Comparison of ENCODE assay signal across 8 mouse cellular contexts in genomic region chr6:125349575-125350230, GRCm38 (mm10). TPM values are rescaled to one million over a fixed set of nuclear protein-coding genes. Genes with fewer than 3 reads are reported as not detected.
DNase-seq lines count a peak whose midpoint lies in the region; ATAC-seq and TF ChIP-seq lines count a peak whose summit lies in the region.

No protein-coding gene starts in this region.

- peak overlapping the region; percentile 60 for H3K9ac ChIP-seq in ES-Bruce4 (ENCODE audit: low read depth, poor library complexity, severe bottlenecking)
- H3K9ac ChIP-seq in forebrain, embryonic 13.5 days: peak overlapping the region; percentile 66
- peak overlapping the region; percentile 80 for H3K9ac ChIP-seq in limb, embryonic 11.5 days (ENCODE audit: low read length)

- 0 out of 2 replicates have a peak, but pooled peaks have one; percentile 62 for TF ChIP-seq EP300 in ES-Bruce4 (IDR thresholded peaks at IDR 0.05; ENCODE audit: insufficient read depth, low read depth, low read length)

- peak overlapping the region; percentile 76 for H3K4me2 ChIP-seq in forebrain, embryonic 13.5 days
- H3K4me2 ChIP-seq in limb, embryonic 11.5 days (ENCODE audit: low read depth, severe bottlenecking): peak overlapping the region; percentile 88

- no peak for TF ChIP-seq CTCF in ES-Bruce4 (IDR thresholded peaks at IDR 0.05; ENCODE audit: low read depth, low read length)

- no peaks in the 10 kb centered on the region for H3K36me3 ChIP-seq in ES-Bruce4 (ENCODE audit: control insufficient read depth, insufficient read depth, low read length, poor library complexity, severe bottlenecking)
- H3K36me3 ChIP-seq in forebrain, embryonic 13.5 days (ENCODE audit: poor library complexity, severe bottlenecking): no peaks in the 10 kb centered on the region
- no peaks in the 10 kb centered on the region for H3K36me3 ChIP-seq in limb, embryonic 11.5 days (ENCODE audit: control insufficient read depth, insufficient read depth, low read length)
- no peaks in the 10 kb centered on the region for H3K36me3 ChIP-seq in midbrain, embryonic 10.5 days

- H3K27me3 ChIP-seq in ES-Bruce4 (ENCODE audit: control insufficient read depth, insufficient read depth, low read length, poor library complexity, severe bottlenecking): no peaks in the 10 kb centered on the region
- H3K27me3 ChIP-seq in forebrain, embryonic 13.5 days: 0 out of 2 replicates have a peak, but pooled peaks cover 3% of the 10 kb centered on the region
- H3K27me3 ChIP-seq in limb, embryonic 11.5 days (ENCODE audit: control insufficient read depth, insufficient read depth, low read length): no peaks in the 10 kb centered on the region
- peaks cover 64% of the 10 kb centered on the region for H3K27me3 ChIP-seq in midbrain, embryonic 10.5 days (ENCODE audit: low read depth, poor library complexity, severe bottlenecking)

- peak overlapping the region; percentile 76 for H3K4me3 ChIP-seq in ES-Bruce4 (ENCODE audit: low read depth, low read length)
- H3K4me3 ChIP-seq in forebrain, embryonic 13.5 days: peak overlapping the region; percentile 53
- peak overlapping the region; percentile 78 for H3K4me3 ChIP-seq in limb, embryonic 11.5 days (ENCODE audit: low read depth, low read length)
- H3K4me3 ChIP-seq in midbrain, embryonic 10.5 days: peak overlapping the region; percentile 72

- under 1% methylated on average over 26 of the region's 27 CpGs for WGBS in forebrain, embryonic 13.5 days
- WGBS in limb, embryonic 11.5 days: under 1% methylated on average over 27 of the region's 27 CpGs
- under 1% methylated on average over 27 of the region's 27 CpGs for WGBS in midbrain, embryonic 10.5 days

- DNase-seq in adrenal gland, adult 18-20 months (ENCODE audit: low spot score in 2 of 2): peak; percentile 68 to 71
- peak; percentile 78 for DNase-seq in limb, embryonic 11.5 days (ENCODE audit: low spot score)
- peak; percentile 66 for DNase-seq in midbrain, embryonic 10.5 days (ENCODE audit: low spot score)
- DNase-seq in testis, postnatal 14 days (ENCODE audit: low spot score): peak; percentile 68
- DNase-seq in cerebellum, postnatal 36 days: no peak

- no peak for TF ChIP-seq POLR2A in ES-Bruce4 (IDR thresholded peaks at IDR 0.05; ENCODE audit: insufficient read depth, low read length)

- peak; percentile 73 for ATAC-seq in forebrain, embryonic 13.5 days
- ATAC-seq in hematopoietic stem cell, adult 5-6 weeks (replicated peaks in 1 of 2; ENCODE audit: insufficient read depth in 1 of 2, low FRiP score in 2 of 2, low TSS enrichment in 1 of 2, low read depth in 1 of 2, poor library complexity in 2 of 2, severe bottlenecking in 2 of 2): peak; percentile 78 to 84
- peak; percentile 72 for ATAC-seq in limb, embryonic 11.5 days (ENCODE audit: insufficient number of reproducible peaks, low FRiP score, low TSS enrichment, low read depth)

- peaks cover 5% of the 10 kb centered on the region for H3K4me1 ChIP-seq in ES-Bruce4 (ENCODE audit: control insufficient read depth, insufficient read depth, low read length)
- peaks cover 30% of the 10 kb centered on the region for H3K4me1 ChIP-seq in forebrain, embryonic 13.5 days
- H3K4me1 ChIP-seq in limb, embryonic 11.5 days (ENCODE audit: control insufficient read depth, insufficient read depth, low read length): peaks cover 30% of the 10 kb centered on the region
- peaks cover 37% of the 10 kb centered on the region for H3K4me1 ChIP-seq in midbrain, embryonic 10.5 days

- no peak overlapping the region for H3K27ac ChIP-seq in ES-Bruce4 (ENCODE audit: insufficient read depth, low read length)
- no peak overlapping the region for H3K27ac ChIP-seq in forebrain, embryonic 13.5 days
- H3K27ac ChIP-seq in limb, embryonic 11.5 days (replicated peaks; ENCODE audit: low read depth, low read length): peak overlapping the region; percentile 83
- H3K27ac ChIP-seq in midbrain, embryonic 10.5 days (replicated peaks): peak overlapping the region; percentile 76

- H3K9me3 ChIP-seq in ES-Bruce4 (replicated peaks; ENCODE audit: control insufficient read depth, insufficient read depth, low read length, poor library complexity, severe bottlenecking): no peaks in the 10 kb centered on the region
- H3K9me3 ChIP-seq in forebrain, embryonic 13.5 days (replicated peaks): no peaks in the 10 kb centered on the region
- no peaks in the 10 kb centered on the region for H3K9me3 ChIP-seq in limb, embryonic 11.5 days (ENCODE audit: control insufficient read depth, low read length)
- no peaks in the 10 kb centered on the region for H3K9me3 ChIP-seq in midbrain, embryonic 10.5 days (replicated peaks)

RNA-seq across cellular contexts. Expression of gene Tnfrsf1a, which starts 0.5 kb away (rescaled TPM):
- polyA plus RNA-seq in ES-Bruce4 (2011; ENCODE audit: insufficient read depth, insufficient read length, low read depth, missing spikeins): 13.1 and 19.8 TPM in 2 replicates
- total RNA-seq in adrenal gland, adult 18-20 months (2021): 100 to 1,000 TPM; 185 to 291 TPM
- polyA plus RNA-seq in forebrain, embryonic 13.5 days (2015; fragmentation: Nextera tagmentation; extraction: Ambion mirVana): 12.8 and 13.8 TPM in 2 replicates
- total RNA-seq in hematopoietic stem cell, adult 5-6 weeks (2017): 27.6 and 47.9 TPM in 2 replicates
- 45.4 and 46.6 TPM in 2 replicates for polyA plus RNA-seq in limb, embryonic 11.5 days (2014; fragmentation: Nextera tagmentation; extraction: Ambion mirVana)
- 21.7 and 24.5 TPM in 2 replicates for polyA plus RNA-seq in midbrain, embryonic 10.5 days (2016; fragmentation: Nextera tagmentation; extraction: Ambion mirVana)

RNA-seq across cellular contexts. Expression of gene Scnn1a, which starts 29.2 kb away (rescaled TPM):
- polyA plus RNA-seq in ES-Bruce4 (2011; ENCODE audit: insufficient read depth, insufficient read length, low read depth, missing spikeins): 2.0 and 2.3 TPM in 2 replicates
- total RNA-seq in adrenal gland, adult 18-20 months (2021): 1 to 10 TPM; 1.3 to 1.7 TPM
- polyA plus RNA-seq in forebrain, embryonic 13.5 days (2015; fragmentation: Nextera tagmentation; extraction: Ambion mirVana): 0.13 and 0.26 TPM in 2 replicates
- 0.79 and 1.1 TPM in 2 replicates for total RNA-seq in hematopoietic stem cell, adult 5-6 weeks (2017)
- polyA plus RNA-seq in limb, embryonic 11.5 days (2014; fragmentation: Nextera tagmentation; extraction: Ambion mirVana): 1.2 and 1.3 TPM in 2 replicates
- 0.25 and 0.48 TPM in 2 replicates for polyA plus RNA-seq in midbrain, embryonic 10.5 days (2016; fragmentation: Nextera tagmentation; extraction: Ambion mirVana)

RNA-seq across cellular contexts. Expression of gene Plekhg6, which starts 30.9 kb away (rescaled TPM):
- 2.3 and 2.5 TPM in 2 replicates for polyA plus RNA-seq in ES-Bruce4 (2011; ENCODE audit: insufficient read depth, insufficient read length, low read depth, missing spikeins)
- total RNA-seq in adrenal gland, adult 18-20 months (2021): under 1 TPM in 1 of 2 experiments, not detected in 1; 0.13 TPM
- 0.08 and 0.09 TPM in 2 replicates for polyA plus RNA-seq in forebrain, embryonic 13.5 days (2015; fragmentation: Nextera tagmentation; extraction: Ambion mirVana)
- 0.19 and 0.25 TPM in 2 replicates for total RNA-seq in hematopoietic stem cell, adult 5-6 weeks (2017)
- 0.13 and 0.27 TPM in 2 replicates for polyA plus RNA-seq in limb, embryonic 11.5 days (2014; fragmentation: Nextera tagmentation; extraction: Ambion mirVana)
- 0.12 and 0.15 TPM in 2 replicates for polyA plus RNA-seq in midbrain, embryonic 10.5 days (2016; fragmentation: Nextera tagmentation; extraction: Ambion mirVana)

RNA-seq across cellular contexts. Expression of gene Ltbr, which starts 36.0 kb away (rescaled TPM):
- polyA plus RNA-seq in ES-Bruce4 (2011; ENCODE audit: insufficient read depth, insufficient read length, low read depth, missing spikeins): 8.0 and 9.5 TPM in 2 replicates
- 10 to 100 TPM; 56.6 to 78.9 TPM for total RNA-seq in adrenal gland, adult 18-20 months (2021)
- polyA plus RNA-seq in forebrain, embryonic 13.5 days (2015; fragmentation: Nextera tagmentation; extraction: Ambion mirVana): 10.2 and 12.3 TPM in 2 replicates
- 18.6 and 68.1 TPM in 2 replicates for total RNA-seq in hematopoietic stem cell, adult 5-6 weeks (2017)
- 34.5 and 36.6 TPM in 2 replicates for polyA plus RNA-seq in limb, embryonic 11.5 days (2014; fragmentation: Nextera tagmentation; extraction: Ambion mirVana)
- 21.2 and 23.5 TPM in 2 replicates for polyA plus RNA-seq in midbrain, embryonic 10.5 days (2016; fragmentation: Nextera tagmentation; extraction: Ambion mirVana)

Comparison
In these comparisons a context has a peak if more than half of its experiments do, and no peak if none do; other contexts are left out.
1. H3K27ac ChIP-seq: peak in limb, embryonic 11.5 days (single experiment) and midbrain, embryonic 10.5 days (single experiment); none in ES-Bruce4 (single experiment) and forebrain, embryonic 13.5 days (single experiment).
2. DNase-seq: peak in adrenal gland, adult 18-20 months (2 of 2), limb, embryonic 11.5 days (single experiment), midbrain, embryonic 10.5 days (single experiment) and testis, postnatal 14 days (single experiment); none in cerebellum, postnatal 36 days (0 of 2).
3. Peak in every context shown above with its lines, with median percentiles within 50 percentile points of each other: H3K4me3 ChIP-seq, H3K9ac ChIP-seq and ATAC-seq.